Mouse (Mus musculus) small intestine, adult 2 months (tissue): ENCODE results near the gene Ankrd52.

Experiments used
- CTCF ChIP-seq: fragments of 200-500 bp; IDR thresholded peaks from 2 replicates; pipeline ENCODE4 v1.5.1; 2012; ENCODE audit warnings: low read depth, mild to moderate bottlenecking, control low read depth, inconsistent platforms, low read length, moderate library complexity, mixed read lengths; ENCODE audit not compliant: insufficient replicate concordance, insufficient read length; ENCODE audit errors: extremely low read depth
- POLR2A ChIP-seq: fragments of 200-500 bp; IDR thresholded peaks from 2 replicates; pipeline ENCODE4 v1.6.1; 2012; ENCODE audit warnings: low read depth, mild to moderate bottlenecking, control low read depth, inconsistent platforms, low read length, moderate library complexity

DNA sequence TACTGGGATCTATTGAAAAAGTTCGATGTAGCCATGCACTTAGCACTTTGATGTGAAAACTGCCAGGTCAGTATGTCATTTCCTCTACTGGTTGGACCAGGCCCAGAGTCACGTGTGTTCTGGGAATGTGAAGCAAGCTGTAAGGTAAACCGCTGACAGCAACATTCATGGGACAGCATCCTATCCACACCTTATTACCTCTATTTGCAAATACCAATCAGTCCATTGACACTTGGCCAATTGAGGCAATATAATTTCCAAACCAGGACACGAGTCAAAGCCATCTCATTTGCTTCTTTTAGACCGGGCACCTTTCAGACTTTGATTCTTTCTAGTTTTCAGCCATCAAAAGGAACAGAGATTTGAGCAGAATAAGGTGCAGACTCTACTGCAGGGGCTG is 52.1 kb downstream of the Ankrd52 start:
- TF ChIP-seq CTCF (no peak), POLR2A (no peak)
